Mouse (Mus musculus): ENCODE results near the gene Cxcl17. TPM values are rescaled to one million over a fixed set of nuclear protein-coding genes. Genes with fewer than 3 reads are reported as not detected.
"Not testable (repeated sequence)": the region's sequence is repeated elsewhere in the genome, so short reads cannot be mapped to it uniquely, and the experiment has no call there.

Gene Cxcl17
- polyA plus RNA-seq, 1 experiment from 2014 or later: 0.73 TPM

GRCm38 (mm10) chr7:25434654-25435545, 22.2 kb upstream of the Cxcl17 start:
- WGBS: 89% methylated on average over 10 of the region's 10 CpGs
- no peaks in the 10 kb centered on the region for H3K27me3 ChIP-seq

DNA sequence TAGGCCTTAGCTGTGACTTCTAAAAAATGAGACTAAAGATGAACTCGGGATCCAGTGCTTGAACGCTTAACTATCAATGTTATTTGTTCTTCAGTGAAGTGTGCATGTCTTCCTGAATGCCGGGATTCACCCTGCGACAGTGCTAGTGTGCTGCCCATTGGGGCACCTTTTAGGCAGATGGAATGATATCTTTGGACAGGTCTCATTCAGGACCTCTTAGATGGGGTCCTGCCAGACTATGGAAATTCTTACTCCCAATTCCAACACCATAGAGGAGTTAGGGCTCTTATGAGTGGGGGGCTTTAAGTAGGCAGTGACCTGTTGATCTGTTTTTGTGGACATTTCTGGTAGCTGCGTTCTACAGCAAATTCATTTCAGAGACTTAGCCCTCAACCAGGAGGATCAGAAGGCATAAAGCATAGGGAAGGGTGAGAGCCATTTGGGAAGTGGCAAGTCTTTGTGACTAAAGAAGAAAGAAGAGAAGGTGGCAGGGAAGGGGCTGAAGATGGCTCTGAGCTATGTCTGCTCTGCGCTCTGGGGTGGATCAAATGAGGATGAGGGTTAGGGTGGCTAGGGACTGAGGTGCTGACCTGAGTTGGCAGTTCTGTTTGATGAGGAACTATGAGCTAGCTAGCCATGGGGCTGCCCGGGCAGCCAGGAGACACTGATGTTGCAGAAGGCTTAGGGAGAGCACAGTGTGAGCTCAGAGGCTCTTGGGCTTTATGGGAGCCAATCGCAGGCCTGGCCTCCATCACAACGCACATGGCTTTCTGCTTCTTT, 21.3 kb upstream of the Cxcl17 start:
- Histone ChIP-seq H3K4me1 (peaks cover 8% of the 10 kb centered on the region), H3K27me3 (no peaks in the 10 kb centered on the region), H3K9ac (no peak overlapping the region), H3K36me3 (no peaks in the 10 kb centered on the region), H3K27ac (no peak overlapping the region), H3K9me3 (no peaks in the 10 kb centered on the region), H3K4me2 (replicated peaks) (no peak overlapping the region), H3K4me3 (no peak overlapping the region)
- 92% methylated on average over 9 of the region's 9 CpGs for WGBS
- ATAC-seq (ENCODE audit: low FRiP score, low read depth): no peak

More at GRCm38 (mm10) chr7:25434654-25435545, 22.2 kb upstream of the Cxcl17 start:
- ATAC-seq (ENCODE audit: low FRiP score, low read depth): no peak
- no peak overlapping the region for H3K9ac ChIP-seq
- H3K27ac ChIP-seq: no peak overlapping the region
- no peaks in the 10 kb centered on the region for H3K36me3 ChIP-seq
- no peak overlapping the region for H3K4me2 ChIP-seq (replicated peaks)
- no peaks in the 10 kb centered on the region for H3K9me3 ChIP-seq
- H3K4me1 ChIP-seq: peaks cover 8% of the 10 kb centered on the region
- no peak overlapping the region for H3K4me3 ChIP-seq

DNA sequence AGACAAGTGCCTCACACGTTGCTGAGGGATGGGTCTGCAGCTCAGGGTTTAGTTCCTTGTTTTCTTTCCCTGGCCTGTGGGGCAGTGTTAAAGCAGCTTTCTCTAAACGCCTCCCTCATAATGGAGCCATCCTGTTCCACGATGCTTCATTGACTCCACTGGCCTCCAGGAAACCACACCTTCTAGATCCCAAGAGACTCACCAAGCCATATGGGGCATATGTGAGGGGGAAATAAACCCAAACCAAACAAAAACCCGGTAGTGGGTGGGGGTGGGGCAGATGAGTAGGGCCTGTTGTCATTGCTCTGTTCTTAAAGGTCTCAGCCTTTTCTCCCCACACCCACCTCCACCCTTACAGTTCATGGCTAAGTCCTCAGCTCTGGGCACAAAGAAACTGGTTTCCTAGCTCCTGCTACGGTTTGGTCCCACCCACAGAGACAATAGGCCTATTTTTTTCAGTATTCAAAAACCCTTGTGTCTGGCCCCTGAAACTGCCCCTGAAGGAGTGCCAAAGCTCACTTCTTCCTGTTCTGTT, 20.4 kb upstream of the Cxcl17 start:
- Histone ChIP-seq H3K36me3 (no peaks in the 10 kb centered on the region), H3K4me2 (replicated peaks) (no peak overlapping the region), H3K4me3 (no peak overlapping the region), H3K27ac (no peak overlapping the region), H3K9me3 (no peaks in the 10 kb centered on the region), H3K9ac (no peak overlapping the region), H3K27me3 (no peaks in the 10 kb centered on the region), H3K4me1 (peaks cover 8% of the 10 kb centered on the region)
- WGBS: 16% methylated on average over 5 of the region's 5 CpGs
- ATAC-seq (ENCODE audit: low FRiP score, low read depth): no peak

- Histone ChIP-seq H3K4me2 (replicated peaks) (no peak overlapping the region), H3K9ac (no peak overlapping the region), H3K36me3 (no peaks in the 10 kb centered on the region), H3K4me1 (peaks cover 8% of the 10 kb centered on the region), H3K9me3 (no peaks in the 10 kb centered on the region), H3K27me3 (no peaks in the 10 kb centered on the region), H3K27ac (no peak overlapping the region), H3K4me3 (no peak overlapping the region)
- ATAC-seq (ENCODE audit: low FRiP score, low read depth): no peak
- WGBS: 87% methylated on average over 6 of the region's 6 CpGs
These were observed 19.7 kb upstream of the Cxcl17 start for GRCm38 (mm10) chr7:25432381-25432780.

DNA sequence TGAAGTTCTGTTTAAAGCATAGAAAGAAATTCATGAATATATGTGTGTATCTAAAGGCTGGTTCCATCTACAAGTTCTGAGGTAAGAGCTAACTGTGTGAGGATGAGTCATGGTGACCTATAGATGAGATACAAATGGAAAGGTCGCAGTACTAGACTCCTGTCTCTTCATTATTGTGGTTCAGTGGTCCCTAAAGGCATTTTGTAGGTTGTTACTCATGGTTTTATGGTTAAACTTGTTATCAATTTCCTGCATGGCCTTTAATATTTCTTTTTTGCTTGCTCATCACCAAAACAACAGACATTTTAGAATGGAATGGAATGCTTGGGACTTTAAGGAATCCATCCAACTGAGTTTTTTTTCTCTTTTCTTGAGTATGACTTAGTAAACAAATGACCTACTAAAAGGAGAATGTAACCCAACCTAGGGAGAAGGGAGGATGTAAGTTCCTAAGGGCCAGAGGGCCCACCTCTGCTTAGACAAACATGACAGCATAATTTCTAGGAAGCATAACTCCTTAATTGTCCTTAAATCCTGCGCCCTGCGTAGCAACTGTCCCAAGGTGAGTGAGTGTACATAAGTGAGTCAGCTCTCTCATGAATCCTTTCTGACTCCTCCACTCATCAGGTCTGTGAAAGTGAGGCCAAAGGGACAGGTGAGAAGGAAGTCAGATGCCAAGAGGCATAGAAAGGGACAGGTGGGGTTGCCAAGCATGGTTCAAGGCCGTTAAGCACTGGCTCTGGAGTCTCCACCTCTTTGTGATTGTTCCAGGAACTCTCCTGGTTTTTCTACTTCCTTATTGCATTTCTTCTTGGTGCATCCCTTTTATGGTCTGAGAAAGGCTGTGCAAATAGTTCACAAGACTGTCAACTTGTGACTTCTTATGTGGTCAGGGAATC, 17.4 kb upstream of the Cxcl17 start:
- Histone ChIP-seq H3K36me3 (no peaks in the 10 kb centered on the region), H3K27ac (no peak overlapping the region), H3K4me2 (replicated peaks) (no peak overlapping the region), H3K27me3 (no peaks in the 10 kb centered on the region), H3K4me1 (peaks cover 6% of the 10 kb centered on the region), H3K9ac (no peak overlapping the region), H3K4me3 (no peak overlapping the region), H3K9me3 (no peaks in the 10 kb centered on the region)
- no peak for ATAC-seq (ENCODE audit: low FRiP score, low read depth)
- 81% methylated on average over 4 of the region's 4 CpGs for WGBS

- WGBS: 77% methylated on average over 3 of the region's 3 CpGs
- Histone ChIP-seq H3K36me3 (no peaks in the 10 kb centered on the region), H3K4me1 (peaks cover 6% of the 10 kb centered on the region), H3K9me3 (no peaks in the 10 kb centered on the region), H3K27me3 (no peaks in the 10 kb centered on the region), H3K4me3 (no peak overlapping the region), H3K9ac (no peak overlapping the region), H3K27ac (no peak overlapping the region), H3K4me2 (replicated peaks) (no peak overlapping the region)
- ATAC-seq (ENCODE audit: low FRiP score, low read depth): no peak
These were observed 15.6 kb upstream of the Cxcl17 start for GRCm38 (mm10) chr7:25428321-25428720.

DNA sequence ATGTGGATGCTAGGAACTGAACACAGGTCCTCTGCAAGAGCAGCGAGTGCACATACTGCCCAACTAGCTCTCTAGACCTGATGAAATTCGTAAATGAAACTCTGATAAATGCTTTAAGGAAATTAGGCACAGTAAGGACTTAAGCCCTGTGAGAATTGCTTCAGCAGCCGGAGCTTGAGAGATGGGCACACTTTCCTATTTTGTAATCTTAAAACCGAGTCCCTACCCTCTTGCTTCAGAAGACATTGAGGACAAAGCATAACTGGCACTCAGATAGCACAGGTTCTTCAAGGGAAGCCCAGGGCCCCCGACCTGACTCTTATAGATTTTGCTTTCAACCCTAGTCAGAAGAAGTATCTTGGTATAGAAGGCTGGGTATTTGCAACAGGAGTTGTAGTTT, 14.5 kb upstream of the Cxcl17 start:
- WGBS: 82% methylated on average over 5 of the region's 5 CpGs
- no peak overlapping the region for H3K27ac ChIP-seq
- no peak overlapping the region for H3K4me3 ChIP-seq
- no peaks in the 10 kb centered on the region for H3K4me1 ChIP-seq
- no peak overlapping the region for H3K9ac ChIP-seq
- no peak overlapping the region for H3K4me2 ChIP-seq (replicated peaks)
- H3K36me3 ChIP-seq: no peaks in the 10 kb centered on the region
- H3K27me3 ChIP-seq: peaks cover 10% of the 10 kb centered on the region
- no peak for ATAC-seq (ENCODE audit: low FRiP score, low read depth)
- H3K9me3 ChIP-seq: no peaks in the 10 kb centered on the region

GRCm38 (mm10) chr7:25426380-25426779, 13.7 kb upstream of the Cxcl17 start:
- WGBS: 89% methylated on average over 4 of the region's 4 CpGs
- not testable (repeated sequence) for ATAC-seq (ENCODE audit: low FRiP score, low read depth)

DNA sequence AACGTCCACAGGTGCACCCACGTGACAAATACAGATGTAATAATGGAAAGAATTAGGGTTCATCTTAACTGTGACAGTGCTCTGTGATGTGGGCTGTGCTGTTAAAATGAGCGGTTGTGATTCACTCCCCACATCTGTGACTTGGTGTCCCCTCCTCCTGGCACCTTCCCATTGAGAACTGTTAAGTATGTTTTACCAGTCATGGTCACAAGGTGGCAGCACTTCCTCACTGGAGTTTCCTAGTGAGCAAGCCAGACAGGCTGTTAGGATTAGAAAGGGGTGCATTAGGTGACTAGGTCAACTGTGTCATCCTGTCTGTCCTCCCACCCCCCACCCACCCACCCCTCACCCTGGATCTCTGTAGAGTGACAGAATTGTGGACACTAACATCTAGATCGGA, 11.7 kb upstream of the Cxcl17 start:
- peak; percentile 51; the same call in 1 of the 2 replicates for ATAC-seq (ENCODE audit: low FRiP score, low read depth)
- H3K9me3 ChIP-seq: no peaks in the 10 kb centered on the region
- H3K4me2 ChIP-seq (replicated peaks): no peak overlapping the region
- no peak overlapping the region for H3K27ac ChIP-seq
- no peaks in the 10 kb centered on the region for H3K36me3 ChIP-seq
- 35% methylated on average over 4 of the region's 4 CpGs for WGBS
- H3K4me3 ChIP-seq: no peak overlapping the region
- H3K4me1 ChIP-seq: no peaks in the 10 kb centered on the region
- H3K27me3 ChIP-seq: peaks cover 16% of the 10 kb centered on the region
- H3K9ac ChIP-seq: no peak overlapping the region

More at GRCm38 (mm10) chr7:25426380-25426779, 13.7 kb upstream of the Cxcl17 start:
- H3K27ac ChIP-seq; H3K9me3 ChIP-seq; H3K4me1 ChIP-seq; H3K36me3 ChIP-seq; H3K4me3 ChIP-seq; H3K9ac ChIP-seq; H3K4me2 ChIP-seq (replicated peaks): not testable (repeated sequence)
- H3K27me3 ChIP-seq: peaks cover 16% of the 10 kb centered on the region

DNA sequence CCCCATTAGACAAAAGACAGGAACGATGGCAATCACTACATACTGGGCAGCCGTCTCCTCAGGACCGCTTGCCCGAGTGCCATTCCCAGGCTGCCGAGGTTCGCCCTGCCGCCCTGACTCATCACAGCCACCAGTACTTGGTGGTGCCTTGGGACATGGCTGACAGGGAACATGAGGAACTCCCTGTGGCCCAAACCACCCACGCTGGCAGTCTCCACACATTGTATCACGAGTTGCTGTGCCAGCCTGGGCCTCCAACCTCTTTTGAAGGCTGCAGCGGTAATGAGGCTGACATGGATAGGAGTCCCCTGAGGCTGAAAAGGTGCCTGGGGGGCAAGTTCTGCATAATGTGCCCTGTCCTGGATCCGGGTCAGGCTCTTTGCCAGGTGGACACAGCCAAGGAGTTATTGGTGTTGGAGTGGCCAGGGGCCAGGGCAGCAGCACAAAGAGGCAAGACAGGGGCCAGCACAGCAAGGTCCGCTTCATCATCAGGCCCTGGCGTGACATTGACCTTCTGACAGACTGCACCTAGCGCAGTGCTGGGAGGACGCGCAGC, 9.7 kb upstream of the Cxcl17 start:
- H3K27me3 ChIP-seq: peaks cover 16% of the 10 kb centered on the region
- no peak overlapping the region for H3K27ac ChIP-seq
- no peak overlapping the region for H3K4me2 ChIP-seq (replicated peaks)
- H3K9ac ChIP-seq: 0 out of 2 replicates have a peak overlapping the region, but pooled peaks have one; percentile 31
- no peaks in the 10 kb centered on the region for H3K9me3 ChIP-seq
- WGBS: 74% methylated on average over 16 of the region's 16 CpGs
- no peaks in the 10 kb centered on the region for H3K36me3 ChIP-seq
- H3K4me1 ChIP-seq: no peaks in the 10 kb centered on the region
- ATAC-seq (ENCODE audit: low FRiP score, low read depth): no peak
- no peak overlapping the region for H3K4me3 ChIP-seq

- Histone ChIP-seq H3K4me1 (no peaks in the 10 kb centered on the region), H3K9ac (no peak overlapping the region), H3K27me3 (peaks cover 16% of the 10 kb centered on the region), H3K4me3 (no peak overlapping the region), H3K27ac (no peak overlapping the region), H3K36me3 (no peaks in the 10 kb centered on the region), H3K9me3 (no peaks in the 10 kb centered on the region), H3K4me2 (replicated peaks) (no peak overlapping the region)
- WGBS: 89% methylated on average over 4 of the region's 4 CpGs
- ATAC-seq (ENCODE audit: low FRiP score, low read depth): no peak
These were observed 7.3 kb upstream of the Cxcl17 start for GRCm38 (mm10) chr7:25419943-25420342.

Measured in limb, embryonic 13.5 days (tissue).